Mouse (Mus musculus) layer of hippocampus, adult 8-10 months (tissue): ENCODE data around the gene Ptbp1. TPM values are rescaled to one million over a fixed set of nuclear protein-coding genes. Genes with fewer than 3 reads are reported as not detected.
"Not testable (repeated sequence)": the region's sequence is repeated elsewhere in the genome, so short reads cannot be mapped to it uniquely, and the experiment has no call there.

Experiments used
- DNase-seq, 2 experiments: peaks; one replicate each; pipeline ENCODE4 v3.0.0; 2022; ENCODE audit warnings: low spot score in 2 of 2
- total RNA-seq, 4 experiments: library from RNA; stranded (reverse); gene quantifications; 2 replicates each; pipeline ENCODE4 v1.2.4; 2022

The Ptbp1 gene
- total RNA-seq, 4 experiments from 2014 or later, result 67.7 to 76.4 (median 73.7) TPM

- DNase-seq, result no peak
These were observed 27.8 kb downstream of the Ptbp1 start for GRCm38 (mm10) chr10:79881981-79882380.

DNA sequence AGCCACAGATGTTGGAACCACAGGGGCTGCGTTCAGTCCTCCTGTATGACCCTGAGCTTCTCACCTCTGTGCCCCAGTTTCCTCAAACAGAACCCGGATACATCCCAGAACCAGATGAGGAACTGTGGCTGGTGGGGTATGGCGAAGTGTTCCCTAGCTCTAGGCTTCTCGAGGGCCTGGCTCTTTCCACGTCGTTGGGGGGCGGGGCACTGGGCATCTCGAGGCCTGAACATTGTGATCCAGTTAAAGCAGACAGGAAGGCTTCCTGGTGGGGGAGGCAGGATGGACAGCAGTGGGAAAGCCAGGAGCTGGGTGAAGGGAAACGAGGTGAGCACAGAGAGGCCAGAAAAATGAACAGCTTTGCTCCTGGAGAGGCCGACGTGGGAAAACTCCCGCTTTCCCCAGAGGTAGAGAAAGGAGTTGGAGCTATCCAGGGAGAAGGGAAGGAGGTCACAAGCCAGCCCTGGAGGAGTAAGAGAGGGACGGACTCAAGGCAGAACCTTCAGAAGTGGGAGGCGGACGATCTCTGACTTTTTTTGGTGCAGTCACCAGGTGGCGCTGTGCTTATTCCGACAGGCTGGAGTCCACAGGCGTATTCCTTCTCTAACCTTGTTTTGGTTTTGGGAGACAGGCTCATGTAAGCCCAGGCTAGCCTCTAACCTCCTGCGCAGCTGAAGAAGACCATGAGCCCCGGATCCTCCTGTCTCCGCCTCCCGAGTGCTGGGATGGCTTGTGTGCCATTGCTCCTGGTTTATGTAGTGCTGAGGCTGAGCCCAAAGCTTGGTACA lies 29.3 kb downstream of the Ptbp1 start:
- DNase-seq, result peak in 1 of 2 experiments; percentile 80

DNA sequence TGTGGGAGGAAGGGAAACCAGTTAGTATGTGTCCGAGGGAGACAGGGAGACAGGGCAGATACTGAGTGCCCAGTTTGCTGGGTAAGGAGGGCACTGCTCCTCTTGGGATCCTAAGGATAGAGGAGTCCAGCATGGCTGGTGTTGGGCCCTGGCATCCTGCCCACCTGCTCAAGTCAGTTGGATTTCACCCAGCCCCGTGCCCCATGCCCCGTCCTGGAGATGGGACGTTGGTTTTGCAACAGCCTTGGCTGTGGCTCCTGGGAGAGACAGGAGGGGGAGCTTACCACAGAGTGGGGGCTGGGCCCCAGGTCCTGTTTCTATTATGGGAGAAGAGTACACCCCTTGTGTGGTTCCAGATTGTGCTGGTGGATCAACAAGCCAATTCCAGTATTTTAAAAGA lies 30.2 kb downstream of the Ptbp1 start:
- DNase-seq, result no peak

DNA sequence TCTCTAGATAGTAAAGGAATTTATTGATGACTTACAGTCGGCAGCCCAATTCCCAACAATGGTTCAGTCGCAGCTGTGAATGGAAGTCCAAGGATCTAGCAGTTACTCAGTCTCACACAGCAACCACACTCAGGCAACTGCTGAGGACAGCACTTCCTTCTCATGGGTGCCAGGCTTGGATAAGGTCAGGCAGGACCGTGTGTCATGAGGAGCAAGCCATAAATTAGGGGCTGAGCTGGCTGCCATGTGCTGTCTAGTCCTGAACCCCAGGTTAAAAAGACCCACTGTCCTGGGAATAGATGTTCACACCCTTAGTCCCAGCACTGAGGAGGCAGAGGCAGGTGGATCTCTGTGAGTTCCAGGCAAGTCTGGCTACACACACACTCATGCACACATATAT lies 30.7 kb downstream of the Ptbp1 start:
- DNase-seq, result not testable (repeated sequence)

- no peak for DNase-seq
These were observed 31.8 kb downstream of the Ptbp1 start, which contains the start of gene Elane for GRCm38 (mm10) chr10:79886054-79886453. Elane (plus strand) TSS chr10:79886247.

- no peak for DNase-seq
These were observed 32.4 kb downstream of the Ptbp1 start for GRCm38 (mm10) chr10:79886611-79887010.

- no peak for DNase-seq
These were observed 35.2 kb downstream of the Ptbp1 start for GRCm38 (mm10) chr10:79889386-79889785.

GRCm38 (mm10) chr10:79890670-79891069 lies 36.4 kb downstream of the Ptbp1 start, which contains the start of gene Cfd:
Cfd (plus strand) TSS chr10:79890853.
- no peak for DNase-seq

DNA sequence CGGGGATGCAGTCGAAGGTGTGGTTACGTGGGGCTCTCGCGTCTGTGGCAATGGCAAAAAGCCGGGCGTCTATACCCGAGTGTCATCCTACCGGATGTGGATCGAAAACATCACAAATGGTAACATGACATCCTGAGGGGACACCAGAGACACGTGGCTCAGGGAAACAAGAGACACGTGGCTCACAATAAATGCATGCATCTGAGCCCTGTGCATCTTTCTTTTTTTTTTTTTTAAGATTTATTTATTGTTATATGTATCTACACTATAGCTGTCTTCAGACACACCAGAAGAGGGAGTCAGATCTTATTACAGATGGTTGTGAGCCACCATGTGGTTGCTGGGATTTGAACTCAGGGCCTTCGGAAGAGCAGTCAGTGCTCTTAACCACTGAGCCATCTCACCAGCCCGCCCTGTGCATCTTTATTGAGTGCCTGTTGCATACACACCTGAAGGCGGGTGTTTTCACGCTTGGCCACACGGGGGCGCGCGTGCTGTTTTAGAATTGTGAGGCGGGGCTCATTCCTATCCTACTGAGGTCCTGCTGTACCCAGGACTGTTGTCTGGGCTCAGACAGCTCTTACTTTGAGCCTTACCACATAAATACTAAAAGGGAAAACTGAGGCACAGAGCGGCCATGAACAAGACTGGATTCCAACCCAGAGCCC lies 38.4 kb downstream of the Ptbp1 start:
- DNase-seq, result peak in 1 of 2 experiments; percentile 79

GRCm38 (mm10) chr10:79896306-79896705 lies 42.1 kb downstream of the Ptbp1 start:
- no peak for DNase-seq

DNA sequence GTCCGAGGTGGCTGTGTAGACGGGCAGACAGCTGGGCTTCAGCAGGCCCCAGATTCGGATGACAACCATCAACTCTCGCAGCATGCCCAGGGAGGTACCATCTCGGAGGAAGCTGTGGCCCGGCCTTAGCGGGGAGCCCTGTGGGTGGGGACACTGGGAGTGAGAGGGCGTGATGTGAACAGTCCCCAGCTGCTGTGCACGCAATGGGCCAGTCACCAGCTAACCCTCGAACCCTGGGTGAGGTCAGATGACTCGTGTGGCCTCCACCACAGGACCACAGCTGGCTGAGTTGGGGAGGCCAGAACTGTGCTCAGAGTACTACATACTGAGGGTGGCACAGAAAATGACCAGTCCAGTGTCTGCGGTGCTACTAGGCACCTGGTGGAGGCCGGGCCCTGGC lies 42.6 kb downstream of the Ptbp1 start:
- DNase-seq, result no peak

DNA sequence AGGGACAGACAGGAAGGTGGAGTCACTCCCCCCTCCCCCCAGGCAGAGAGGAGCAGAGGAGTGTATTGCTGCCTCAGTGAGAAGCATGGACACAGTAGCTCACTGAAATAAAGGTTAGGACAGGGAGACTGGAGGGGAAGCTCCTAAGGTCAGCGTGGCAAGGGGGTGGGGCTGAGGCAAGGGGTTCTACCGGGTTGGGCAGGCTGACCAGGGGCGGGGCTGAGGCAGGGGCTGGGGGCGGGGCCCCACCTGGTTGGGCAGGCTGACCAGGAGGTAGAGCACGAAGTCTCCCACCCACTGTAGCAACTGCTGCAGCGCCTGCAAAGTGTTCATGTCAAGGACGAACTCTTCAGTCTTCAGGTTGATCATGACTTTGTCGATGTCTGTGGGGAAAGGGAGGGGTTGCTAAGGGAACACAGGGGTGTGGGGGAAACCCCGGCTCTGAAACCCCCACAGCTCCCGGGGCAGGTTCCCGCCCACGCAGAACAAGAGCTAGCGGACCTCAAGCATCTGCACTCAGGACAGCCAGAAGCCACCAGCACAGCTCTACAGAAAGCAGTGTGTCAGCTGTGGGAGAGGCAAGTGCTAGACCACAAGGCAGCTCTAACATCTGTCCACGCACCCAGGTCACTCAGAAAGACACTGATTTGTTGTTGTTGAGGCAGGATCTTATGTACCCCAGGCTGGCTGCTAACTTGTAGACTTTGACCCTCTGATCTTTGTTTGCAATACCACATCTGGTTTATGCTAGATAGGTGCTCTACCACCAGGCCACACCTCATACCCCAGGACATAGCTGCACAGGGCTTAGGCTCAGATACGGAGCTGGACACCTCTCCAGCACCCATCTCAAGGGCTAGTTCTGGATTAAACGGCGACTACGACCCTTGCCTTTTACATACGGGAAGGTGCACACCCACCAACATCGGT lies 43.4 kb downstream of the Ptbp1 start:
- DNase-seq, result no peak

GRCm38 (mm10) chr10:79900951-79901410 lies 46.8 kb downstream of the Ptbp1 start:
- DNase-seq, result peak; percentile 82 to 88

DNA sequence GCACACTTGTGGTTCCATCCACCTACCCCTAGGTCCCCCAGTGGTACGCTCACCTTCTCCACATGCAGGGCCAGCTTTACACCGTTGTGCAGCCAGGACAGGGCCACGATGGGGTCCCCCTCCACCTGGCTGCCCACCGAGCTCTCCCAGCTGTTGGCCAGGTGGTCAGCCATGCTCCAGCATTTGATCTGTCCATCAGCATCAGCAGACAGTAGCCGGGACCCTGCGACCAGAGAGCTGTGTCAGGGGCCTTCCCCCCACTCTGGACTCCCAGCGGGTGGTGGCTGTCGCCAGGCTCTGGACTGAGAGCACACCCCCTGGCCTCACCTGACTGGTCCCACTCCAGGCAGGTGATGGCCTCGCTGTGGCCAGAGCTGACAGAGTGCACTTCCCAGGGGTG lies 52.5 kb downstream of the Ptbp1 start:
- DNase-seq, result no peak

- no peak for DNase-seq
These were observed 53.2 kb downstream of the Ptbp1 start for GRCm38 (mm10) chr10:79907415-79907814.

GRCm38 (mm10) chr10:79908167-79909091 lies 54.2 kb downstream of the Ptbp1 start, which contains the start of gene Med16:
Med16 (minus strand) TSS chr10:79908923.
- DNase-seq, result peak; percentile 94

DNA sequence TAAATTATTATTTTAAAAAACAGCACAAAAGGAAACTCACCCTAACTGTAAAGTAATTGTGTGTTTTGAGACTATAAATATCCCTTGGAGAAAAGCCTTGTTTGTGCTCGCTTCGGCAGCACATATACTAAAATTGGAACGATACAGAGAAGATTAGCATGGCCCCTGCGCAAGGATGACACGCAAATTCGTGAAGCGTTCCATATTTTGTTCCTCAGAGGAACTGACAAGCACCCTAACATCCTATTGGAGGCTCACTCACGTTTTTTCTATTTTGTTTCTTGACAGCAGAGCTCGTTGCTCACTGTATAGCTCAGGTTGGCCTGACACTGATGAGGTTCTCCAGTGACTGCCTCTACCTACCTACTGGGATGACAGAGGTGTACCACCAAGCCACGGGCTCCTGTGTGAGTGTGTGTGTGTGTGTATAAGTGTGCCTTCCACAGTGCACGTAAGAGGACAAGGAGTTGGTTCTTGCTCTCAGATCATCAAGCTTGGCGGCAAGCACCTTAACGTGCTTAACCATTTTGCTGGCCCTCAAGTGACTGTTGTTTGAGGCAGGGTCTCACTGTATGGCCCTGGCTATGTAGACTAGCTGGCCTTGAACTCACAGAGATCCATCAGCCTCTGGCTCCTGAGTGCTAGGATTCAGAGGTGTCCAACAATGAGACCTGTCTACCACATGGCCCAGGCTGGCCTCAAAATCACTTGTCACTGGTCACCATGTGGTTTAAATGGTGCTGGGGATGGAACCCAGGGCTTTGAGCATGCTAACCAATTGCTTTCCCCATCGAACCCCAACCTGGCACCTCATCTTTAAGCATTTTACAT lies 55.1 kb downstream of the Ptbp1 start:
- DNase-seq, result peak; percentile 69

GRCm38 (mm10) chr10:79910556-79910955 lies 56.3 kb downstream of the Ptbp1 start, which contains the start of gene Gm26602:
Gm26602 (plus strand) TSS chr10:79910856.
- no peak for DNase-seq

GRCm38 (mm10) chr10:79912412-79912811 lies 58.2 kb downstream of the Ptbp1 start:
- DNase-seq, result no peak
